In the genomic region with DNA sequence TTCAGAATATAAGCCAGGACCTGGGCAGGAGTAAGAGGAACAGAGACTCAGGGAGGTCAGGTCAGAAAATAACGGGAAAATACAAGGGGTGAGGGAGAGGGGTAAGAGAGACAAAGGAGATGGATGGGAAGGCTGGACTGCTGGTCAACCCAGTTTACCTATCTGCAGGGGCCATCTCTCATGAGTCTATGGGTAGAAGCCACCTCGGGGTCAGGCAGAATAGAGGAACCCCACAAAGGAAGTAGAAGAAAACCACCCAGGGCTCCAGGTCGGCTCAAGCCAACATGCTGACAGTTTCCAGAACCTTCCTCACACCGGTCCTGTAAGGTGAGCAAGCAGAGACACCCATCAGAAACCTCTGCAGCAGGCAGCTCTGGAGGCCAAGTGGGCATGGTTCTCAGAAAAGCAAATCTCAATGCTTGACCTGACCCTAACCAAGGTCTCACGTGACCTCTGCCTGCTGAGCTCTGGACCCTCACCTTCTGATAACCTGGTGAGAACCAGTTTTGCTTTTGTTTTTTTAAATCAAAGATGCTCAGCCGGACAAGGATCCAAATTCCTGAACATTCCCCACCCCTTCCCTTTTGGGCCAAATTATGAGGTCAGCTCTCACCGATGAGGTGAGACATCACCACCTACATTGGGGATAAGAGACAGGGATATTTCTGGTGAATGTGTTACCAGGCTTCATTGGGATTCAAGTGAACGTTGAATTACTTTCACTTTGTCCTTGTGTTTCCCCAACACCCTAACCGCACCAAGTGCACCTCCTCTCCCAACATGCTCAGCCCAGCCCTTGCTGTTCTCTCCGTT, we compare ENCODE assay signal across 1 mouse cellular context.
TF ChIP-seq lines count a peak whose summit lies in the region.

No protein-coding gene starts in this region.

TF ChIP-seq in MEL, 35 proteins besides CTCF, POLR2A, EP300 and RAD21:
- TF ChIP-seq GATA1 (IDR thresholded peaks at IDR 0.05; ENCODE audit: low read depth, low read length) (peak; percentile 29; the same call in 1 of the 2 replicates), MAFK (IDR thresholded peaks at IDR 0.05; ENCODE audit: borderline replicate concordance, low read depth, low read length) (no peak)
